Mouse (Mus musculus): ENCODE results near the gene Olfr315.
"Not testable (repeated sequence)": the region's sequence is repeated elsewhere in the genome, so short reads cannot be mapped to it uniquely, and the experiment has no call there.

Gene Olfr315

DNA sequence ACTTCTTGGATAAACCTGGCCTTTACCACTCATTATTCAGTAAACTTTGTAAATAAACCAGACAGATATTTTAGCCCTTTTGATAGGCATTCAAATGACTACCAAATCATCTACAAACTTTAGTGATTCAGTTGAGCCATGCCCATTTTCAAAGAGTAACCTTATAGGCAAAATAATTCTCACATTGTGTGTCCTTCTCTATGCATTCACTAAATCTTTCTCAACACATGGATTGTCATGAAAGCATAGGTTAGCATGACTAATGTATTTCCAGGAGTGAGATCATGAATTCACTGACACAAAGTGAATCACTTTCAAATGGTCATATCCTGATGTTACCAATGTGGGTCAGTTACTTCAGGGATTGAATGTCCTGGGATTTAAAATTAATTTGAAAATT is at the start of gene Olfr315:
TSS of gene Olfr315 (plus strand) at position 301 of the 400 bp plus-strand sequence.
- in situ Hi-C loops (cut with MboI; ENCODE audit: unreplicated experiment in 2 of 2) = no loop called here

DNA sequence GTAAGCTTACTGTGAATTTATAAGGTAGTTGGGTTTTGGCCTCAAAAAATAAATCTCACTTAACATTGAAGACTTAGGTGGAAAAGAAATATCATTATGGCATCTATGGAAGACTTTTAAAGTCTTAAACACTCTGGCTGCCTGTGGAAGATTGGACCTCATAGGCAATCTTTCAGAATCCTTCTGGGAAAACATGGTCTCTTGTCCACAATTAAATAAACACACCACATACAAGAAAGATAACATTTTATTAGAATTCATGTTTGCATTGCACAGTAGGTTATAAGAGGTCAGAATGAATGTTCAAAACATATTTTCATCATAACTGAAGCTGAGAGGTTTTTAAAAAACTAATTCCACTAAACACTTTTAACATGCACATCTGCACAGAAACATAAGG is 49.1 kb upstream of the Olfr315 start, which contains the start of gene Olfr318:
TSS of gene Olfr318 (minus strand) at position 101 of the 400 bp plus-strand sequence.
- in situ Hi-C loops (cut with MboI; ENCODE audit: unreplicated experiment in 2 of 2) = no loop called here

DNA sequence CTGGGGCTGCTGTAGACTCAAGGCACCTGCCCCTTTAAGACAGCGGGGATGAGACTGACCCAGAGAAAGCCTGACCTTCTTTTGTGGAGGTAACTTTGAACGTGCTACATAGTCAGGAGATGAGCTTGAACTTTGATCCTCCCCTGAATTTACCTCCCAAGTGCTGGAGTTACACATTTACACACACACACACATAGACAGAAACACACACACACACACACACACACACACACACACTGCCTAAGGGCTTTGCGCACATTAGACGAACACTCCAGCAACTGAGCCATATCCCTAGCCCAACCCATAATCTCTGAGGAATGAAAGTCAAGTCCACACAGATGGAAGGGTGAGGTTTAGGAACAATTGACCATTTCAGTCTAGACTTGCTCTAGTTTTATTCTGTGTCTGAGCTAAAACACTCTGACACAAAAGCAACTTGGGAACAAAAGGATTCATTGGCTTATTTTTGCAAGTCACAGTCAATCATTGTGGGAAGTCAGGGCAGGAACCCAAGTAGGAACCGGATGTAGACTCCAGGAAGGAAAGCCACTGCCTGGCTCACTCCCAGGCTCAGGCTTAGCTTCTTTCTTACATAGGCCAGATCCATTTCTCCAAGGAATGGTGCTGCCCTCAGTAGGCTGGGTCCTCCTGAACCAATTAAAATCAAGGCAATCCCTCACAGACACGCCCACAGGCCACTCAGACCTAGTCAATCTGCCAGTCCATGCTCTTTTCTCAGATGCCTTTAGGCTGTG is 44.9 kb upstream of the Olfr315 start:
- in situ Hi-C loops (cut with MboI; ENCODE audit: unreplicated experiment in 2 of 2) = not testable (repeated sequence)

DNA sequence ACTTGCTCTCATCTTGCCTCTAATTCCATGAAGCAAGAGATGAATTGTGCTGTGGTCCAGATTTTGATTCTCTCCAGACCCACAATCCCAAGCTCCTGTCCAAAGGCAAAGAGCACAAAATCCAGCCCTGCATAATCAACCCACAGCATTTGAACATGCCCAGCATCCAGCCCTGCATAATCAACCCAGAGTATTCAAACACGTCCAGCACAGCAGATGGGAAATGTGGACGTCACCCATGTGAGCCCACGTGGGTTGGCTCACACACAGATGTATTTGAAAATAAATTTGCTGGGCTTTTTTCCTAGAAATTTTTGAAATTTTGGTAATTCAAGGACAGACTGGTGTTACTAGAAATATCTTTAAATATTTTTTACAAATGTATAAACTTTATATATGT is 39.6 kb upstream of the Olfr315 start:
- in situ Hi-C loops (cut with MboI; ENCODE audit: unreplicated experiment in 2 of 2) = no loop called here

DNA sequence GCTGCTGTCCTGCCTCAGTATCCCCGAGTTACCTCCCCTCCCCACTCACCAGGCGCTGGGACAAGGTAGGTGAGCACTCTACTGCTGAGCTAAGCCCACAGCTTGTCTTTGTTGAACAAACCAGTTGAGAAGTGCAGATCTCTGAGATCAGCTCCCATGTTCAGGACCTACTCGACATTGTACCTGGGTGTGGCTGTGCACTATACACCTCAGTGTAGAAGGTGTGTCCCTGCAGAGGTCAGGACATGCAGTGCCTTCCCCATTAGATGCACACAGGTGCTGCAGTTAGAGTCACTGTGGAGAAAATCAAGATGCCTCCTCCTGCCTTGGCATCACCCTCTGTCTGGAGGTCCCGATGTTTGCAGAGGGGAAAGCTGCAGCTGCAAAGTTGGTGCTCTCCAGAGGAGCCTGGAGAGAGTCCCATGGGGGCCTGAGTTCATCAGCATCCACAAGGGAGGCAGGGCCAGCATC is 34.2 kb upstream of the Olfr315 start, which contains the start of gene Olfr317:
TSS of gene Olfr317 (minus strand) at position 421 of the 471 bp plus-strand sequence.
- in situ Hi-C loops (cut with MboI; ENCODE audit: unreplicated experiment in 2 of 2) = no loop called here

DNA sequence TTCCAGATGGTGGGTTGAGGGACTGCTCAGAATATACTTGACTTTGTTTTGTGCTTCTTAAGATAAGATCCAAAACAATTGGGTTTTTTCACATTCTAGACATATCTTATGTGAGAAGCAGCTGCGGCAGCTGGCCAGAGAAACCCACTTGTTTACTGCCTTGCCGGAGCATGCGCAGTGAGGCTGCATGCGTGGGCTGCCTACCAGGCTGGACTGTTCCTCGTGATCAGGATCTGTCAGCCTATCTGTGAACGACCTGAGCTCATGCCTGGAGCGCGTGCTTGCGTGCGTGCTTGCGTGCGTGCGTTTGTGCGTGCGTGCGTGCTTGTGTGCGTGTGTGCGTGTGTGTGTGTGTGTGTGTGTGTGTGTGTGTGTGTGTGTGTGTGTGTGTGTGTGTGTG is 21.9 kb upstream of the Olfr315 start:
- in situ Hi-C loops (cut with MboI; ENCODE audit: unreplicated experiment in 2 of 2) = not testable (repeated sequence)

DNA sequence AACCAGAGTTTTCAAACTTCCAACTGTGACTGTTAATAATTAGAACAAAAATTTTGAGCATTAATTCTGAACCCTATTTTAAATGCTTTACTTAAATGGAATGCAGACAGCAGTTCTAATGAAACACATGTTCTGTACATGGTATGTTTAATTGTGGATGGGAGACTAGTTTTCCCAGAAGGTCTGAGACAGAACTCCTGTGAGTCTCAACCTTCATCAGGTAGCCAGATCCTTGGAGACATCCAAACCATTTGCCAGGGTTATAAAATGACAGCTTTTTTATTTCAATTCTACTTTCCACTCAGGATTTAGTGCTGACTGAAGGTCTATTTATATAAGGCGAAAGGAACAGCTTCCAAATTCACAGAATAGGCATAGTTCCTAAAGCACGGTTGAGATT is 20.6 kb upstream of the Olfr315 start, which contains the start of gene Olfr316:
TSS of gene Olfr316 (plus strand) at position 301 of the 400 bp plus-strand sequence.
- in situ Hi-C loops (cut with MboI; ENCODE audit: unreplicated experiment in 2 of 2) = no loop called here

DNA sequence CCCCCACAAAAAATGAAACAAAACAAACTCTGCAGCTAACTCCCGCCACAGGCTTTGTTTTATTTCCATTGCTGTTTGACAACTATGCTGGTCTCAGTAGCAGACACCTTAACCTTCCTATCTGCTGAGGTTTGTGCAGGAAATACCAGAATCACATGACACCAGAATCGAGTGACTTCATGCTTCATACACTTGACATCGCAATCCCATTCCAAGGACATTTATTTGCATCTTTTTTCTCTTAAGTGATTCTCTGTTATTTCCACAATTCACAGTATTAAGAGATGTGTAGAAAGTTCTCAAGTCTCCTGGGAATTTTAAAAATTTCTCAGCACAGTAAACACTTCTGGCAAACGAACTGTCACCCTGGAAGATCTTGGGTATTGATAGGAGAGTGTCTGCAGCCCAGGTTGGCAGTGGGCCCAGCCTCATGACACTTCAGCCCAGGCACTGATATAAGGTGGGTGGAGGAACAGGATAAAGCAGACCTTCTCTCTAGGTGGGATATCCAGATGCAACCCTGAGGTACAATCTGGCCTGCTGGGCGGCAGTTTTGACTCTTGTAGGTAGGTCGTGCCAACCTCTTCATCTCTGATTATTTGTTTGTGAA is 9.6 kb downstream of the Olfr315 start, which contains the start of gene Olfr314:
TSS of gene Olfr314 (plus strand) at position 473 of the 610 bp plus-strand sequence.
- in situ Hi-C loops (cut with MboI; ENCODE audit: unreplicated experiment in 2 of 2) = no loop called here

DNA sequence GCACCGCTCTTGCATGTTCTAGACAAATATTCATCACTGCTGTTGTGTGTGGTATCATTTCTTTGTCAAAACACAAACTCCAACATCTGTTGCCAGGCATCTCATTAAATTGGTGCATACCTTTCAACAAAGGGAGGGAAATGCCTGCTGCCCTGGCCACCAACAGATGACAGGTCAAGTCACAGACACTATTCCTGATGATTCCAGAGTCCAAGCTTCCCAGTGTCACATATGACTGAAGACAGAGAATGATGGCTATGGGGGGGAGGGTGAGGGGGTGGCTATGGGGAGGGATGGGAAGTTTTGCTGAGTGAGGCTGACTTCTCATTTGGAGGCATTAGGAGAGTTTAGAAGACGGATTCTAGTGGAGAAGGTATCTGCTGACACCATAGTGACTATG is 11.2 kb downstream of the Olfr315 start:
- in situ Hi-C loops (cut with MboI; ENCODE audit: unreplicated experiment in 2 of 2) = no loop called here

DNA sequence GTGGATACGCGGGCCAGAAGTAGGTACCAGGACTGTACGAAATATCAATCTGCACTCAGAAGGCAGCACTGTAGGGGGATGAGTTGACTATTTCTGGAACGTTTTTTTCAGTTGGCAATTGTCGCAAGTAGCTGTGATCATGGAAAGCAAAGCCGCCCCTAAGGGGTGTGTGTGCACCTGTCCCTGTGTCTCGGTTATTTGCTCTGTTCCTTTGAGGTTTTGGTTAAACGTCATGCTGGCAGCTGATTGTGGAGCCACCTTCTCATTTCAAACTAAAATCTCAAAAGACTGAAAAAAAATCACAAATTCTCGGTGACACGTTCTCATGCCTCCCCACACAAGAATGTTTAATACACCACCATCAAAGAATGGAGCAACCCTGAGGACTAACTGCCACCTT is 14.7 kb downstream of the Olfr315 start:
- in situ Hi-C loops (cut with MboI; ENCODE audit: unreplicated experiment in 2 of 2) = no loop called here

DNA sequence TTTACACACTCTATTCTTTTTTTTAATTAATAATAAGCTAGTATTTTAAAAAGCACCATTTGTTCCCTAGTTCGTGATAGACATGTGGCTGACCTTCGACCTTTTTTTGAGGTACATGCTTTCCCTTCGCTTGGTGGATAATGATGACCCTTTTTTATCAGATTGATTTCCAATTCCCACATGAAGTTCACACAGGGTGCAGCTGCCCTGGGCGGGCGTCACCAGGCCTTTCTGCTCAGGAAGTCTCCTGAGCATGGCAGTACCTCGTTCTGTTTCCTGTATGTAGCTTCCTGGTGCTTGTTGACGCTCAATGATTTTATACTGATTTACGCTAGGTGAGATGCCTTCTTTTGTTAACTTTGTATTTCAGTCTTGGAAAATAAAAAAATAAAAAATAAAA is 15.4 kb downstream of the Olfr315 start:
- in situ Hi-C loops (cut with MboI; ENCODE audit: unreplicated experiment in 2 of 2) = no loop called here

DNA sequence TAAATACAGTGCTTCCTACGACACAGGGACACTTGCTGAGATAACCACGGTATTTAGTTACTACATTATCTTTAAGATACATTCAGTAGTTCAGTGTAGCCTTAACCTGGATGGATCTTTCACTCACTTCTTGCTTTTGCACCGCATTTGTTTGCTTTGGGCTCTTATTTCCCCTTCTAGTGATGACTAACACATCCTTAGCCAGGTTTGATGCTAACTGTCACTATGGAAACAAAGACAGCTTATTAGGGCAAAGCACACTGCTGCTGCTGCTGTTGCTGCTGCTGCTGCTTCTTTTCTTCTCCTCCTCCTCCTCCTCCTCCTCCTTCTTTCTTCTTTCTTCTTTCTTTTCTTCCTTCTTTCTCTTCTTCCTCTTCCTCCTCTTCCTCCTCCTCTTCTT is 16.5 kb downstream of the Olfr315 start:
- in situ Hi-C loops (cut with MboI; ENCODE audit: unreplicated experiment in 2 of 2) = no loop called here

DNA sequence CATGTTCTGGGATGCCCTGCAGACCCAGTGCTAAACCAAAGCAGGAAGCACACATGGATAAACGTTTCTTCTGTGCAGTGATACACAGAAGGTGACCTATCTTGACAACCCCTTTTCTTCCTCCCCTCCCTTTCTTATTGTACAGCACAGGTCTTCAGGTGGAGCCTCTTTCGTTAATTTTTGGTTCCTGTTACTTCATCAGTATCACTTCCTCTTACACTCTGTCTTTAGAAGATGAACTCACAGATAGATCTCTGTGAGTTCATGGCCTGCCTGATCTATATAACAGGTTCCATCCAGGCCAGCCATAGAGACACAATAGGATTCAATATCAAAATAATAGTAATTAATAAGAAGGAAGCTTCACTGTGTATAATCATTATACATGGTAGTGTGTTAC is 17.1 kb downstream of the Olfr315 start:
- in situ Hi-C loops (cut with MboI; ENCODE audit: unreplicated experiment in 2 of 2) = no loop called here

DNA sequence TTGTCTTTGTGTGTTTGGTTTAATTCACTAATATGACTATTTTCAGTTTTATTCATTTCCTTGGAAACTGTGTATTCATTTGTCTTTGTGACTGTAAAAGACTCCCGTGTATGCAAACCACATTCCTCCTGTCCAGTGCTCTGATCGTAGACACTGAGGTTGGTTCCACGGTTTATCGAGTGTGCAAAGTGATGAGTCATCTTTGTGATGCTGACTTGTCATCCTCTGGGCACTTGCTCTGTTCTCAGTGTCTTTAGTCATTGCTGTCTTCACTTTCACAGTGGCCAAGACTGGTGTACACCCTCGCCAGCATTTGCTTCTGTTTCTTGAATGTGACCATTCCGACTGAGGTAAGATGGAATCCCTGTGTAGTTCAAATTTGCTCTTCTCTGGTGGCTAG is 17.7 kb downstream of the Olfr315 start:
- in situ Hi-C loops (cut with MboI; ENCODE audit: unreplicated experiment in 2 of 2) = no loop called here

DNA sequence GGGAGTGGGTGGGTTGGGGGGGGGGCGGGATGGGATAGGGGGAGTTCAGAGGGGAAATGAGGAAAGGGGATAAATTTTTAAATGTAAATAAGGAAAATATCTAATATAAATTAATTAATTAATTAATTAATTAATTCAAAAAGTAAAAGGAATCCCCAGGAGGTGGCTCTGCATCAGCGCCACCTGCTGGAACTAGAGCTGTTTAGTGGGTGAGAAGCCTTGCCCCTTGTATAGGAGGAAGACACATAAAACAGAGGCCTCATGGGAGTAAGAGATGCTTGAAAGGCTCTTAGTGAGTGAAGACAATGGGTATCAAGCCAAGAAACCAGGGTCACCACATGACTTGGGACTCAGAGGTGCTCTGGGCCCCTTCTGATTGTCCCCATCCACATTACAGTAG is 22.9 kb downstream of the Olfr315 start:
- in situ Hi-C loops (cut with MboI; ENCODE audit: unreplicated experiment in 2 of 2) = no loop called here

DNA sequence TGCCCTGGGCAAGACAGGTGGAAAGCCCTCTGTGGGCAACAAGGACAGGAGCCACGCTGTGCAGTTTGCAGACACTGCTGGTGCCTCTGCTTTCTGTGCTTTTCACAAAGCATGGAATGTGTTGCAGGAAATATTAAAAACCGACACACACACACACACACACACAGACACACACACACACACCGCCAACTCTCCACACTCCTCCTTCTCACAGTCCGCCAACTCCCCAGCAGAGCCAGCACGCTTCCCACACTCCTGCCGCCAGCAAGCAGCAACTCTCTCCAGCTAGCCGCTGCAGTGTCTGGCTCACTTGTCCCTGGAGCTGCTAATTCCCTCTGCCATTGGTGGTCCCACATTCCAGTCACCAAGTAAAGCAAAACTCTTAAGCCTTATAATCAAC is 23.9 kb downstream of the Olfr315 start:
- in situ Hi-C loops (cut with MboI; ENCODE audit: unreplicated experiment in 2 of 2) = no loop called here

DNA sequence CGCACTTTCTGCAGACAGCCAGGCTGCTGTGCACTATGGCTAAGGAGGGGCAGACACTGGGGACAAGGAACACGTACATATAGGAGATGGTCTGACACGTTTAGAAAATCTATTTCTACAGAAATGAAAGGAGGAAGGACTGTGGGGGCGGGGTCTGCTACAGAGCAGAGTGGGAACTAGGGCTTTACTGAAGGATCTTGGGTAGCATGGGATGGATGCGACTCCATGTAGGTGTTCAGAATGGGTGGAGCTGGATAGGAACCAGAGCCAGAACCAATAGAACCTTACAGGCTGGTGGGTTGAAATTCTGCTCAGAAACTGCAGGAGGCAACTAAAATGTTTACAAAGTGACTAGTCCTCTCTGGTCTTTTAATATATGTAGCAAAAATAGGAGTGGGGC is 26.8 kb downstream of the Olfr315 start:
- in situ Hi-C loops (cut with MboI; ENCODE audit: unreplicated experiment in 2 of 2) = no loop called here

DNA sequence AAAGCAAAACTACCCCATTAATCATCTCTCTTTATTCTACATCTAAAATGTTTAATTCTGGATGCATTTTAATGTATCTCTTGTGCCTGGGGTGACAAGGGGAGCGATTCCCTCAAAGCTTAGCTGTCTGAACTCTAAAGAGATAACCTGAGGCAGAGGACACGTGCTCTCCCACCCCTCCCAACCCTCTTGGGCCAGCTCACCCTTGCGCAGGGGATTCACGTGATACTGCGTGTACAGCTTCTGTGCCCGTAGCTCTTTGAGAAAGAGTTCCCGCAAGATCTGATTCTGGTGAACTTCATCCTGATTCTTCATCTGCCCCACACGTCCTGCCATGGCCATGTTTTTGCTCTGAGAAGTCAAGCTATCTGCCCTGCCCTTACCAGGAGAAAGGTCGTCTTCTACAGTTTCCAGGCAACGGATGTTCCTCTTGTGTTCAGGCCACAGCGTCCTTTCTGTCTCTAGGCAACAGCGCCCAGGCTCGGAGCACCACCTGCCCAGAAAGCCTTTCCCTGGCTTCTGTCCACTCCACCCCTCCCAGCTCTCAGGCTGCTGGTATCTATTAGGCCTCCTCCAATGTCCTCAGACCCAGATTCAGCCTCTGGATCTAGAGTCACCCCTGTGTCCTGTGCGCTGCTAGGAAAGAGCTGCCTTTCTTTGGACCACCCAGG is 28.7 kb downstream of the Olfr315 start, which contains the start of gene Fam183b:
TSS of gene Fam183b (minus strand) at position 403 of the 671 bp plus-strand sequence.
- in situ Hi-C loops (cut with MboI; ENCODE audit: unreplicated experiment in 2 of 2) = no loop called here

DNA sequence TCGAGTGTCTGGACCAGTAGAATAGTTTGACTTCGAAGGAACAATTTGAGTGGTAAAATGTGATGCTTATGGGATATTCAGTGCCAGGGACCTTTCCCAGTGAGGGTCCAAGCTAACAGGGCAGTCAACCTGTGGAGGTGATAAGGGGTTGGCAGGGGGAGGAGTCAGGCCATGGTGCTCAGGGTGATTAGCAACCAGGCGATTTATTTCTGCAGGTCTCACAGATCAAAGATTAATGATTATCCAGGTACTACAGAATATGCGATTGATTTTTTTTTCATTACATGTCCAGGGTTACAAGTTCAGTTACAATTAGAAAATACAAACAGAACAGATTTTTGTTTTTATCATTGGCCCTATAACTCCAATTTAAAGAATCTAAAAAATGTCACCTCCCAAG is 30.9 kb downstream of the Olfr315 start:
- in situ Hi-C loops (cut with MboI; ENCODE audit: unreplicated experiment in 2 of 2) = no loop called here

DNA sequence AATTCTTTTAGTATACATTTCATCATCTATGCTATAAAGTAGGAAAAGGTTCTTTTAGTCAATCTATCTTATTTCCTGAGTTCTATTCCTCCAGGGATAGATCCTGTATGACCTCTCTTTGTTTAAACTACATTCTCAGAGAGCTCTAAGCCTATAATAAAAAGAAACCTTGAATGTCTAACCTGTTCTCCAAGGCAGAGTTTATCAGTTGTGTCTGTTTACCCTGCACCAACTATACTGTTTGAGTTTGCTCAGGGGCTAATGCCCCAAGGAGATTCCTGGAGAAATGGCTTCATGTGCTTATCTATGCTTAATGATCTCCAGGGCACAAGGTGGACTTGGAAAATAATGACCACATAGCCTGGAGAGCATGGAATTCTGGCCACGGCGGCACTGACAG is 31.4 kb downstream of the Olfr315 start:
- in situ Hi-C loops (cut with MboI; ENCODE audit: unreplicated experiment in 2 of 2) = no loop called here

DNA sequence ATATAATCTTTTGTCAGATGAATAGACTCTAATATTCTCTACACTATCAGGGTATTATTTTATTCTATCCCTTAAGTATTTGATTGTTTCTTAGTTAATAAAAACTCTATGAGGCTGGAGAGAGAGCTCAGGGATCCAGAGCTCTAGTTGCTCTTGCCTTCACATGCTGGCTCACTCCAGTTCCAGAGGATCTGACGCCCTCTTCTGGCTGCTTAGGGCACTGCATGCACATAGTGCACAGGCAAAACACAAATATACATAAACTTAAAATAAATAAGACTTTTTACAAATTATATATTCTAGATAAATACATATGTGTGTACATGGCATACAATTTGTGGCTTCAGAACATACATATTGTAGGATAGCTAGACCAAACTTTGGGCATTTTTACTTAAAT is 39.0 kb downstream of the Olfr315 start:
- in situ Hi-C loops (cut with MboI; ENCODE audit: unreplicated experiment in 2 of 2) = no loop called here
